Mouse (Mus musculus) kidney, postnatal 25 days (tissue): ENCODE measurements around the gene Mcmbp.
A peak's percentile ranks its signal among the peaks of the same experiment; 100 is the strongest.
"Not testable (repeated sequence)": the region's sequence is repeated elsewhere in the genome, so short reads cannot be mapped to it uniquely, and the experiment has no call there.

Experiments
- DNase-seq, 2 experiments: peaks; one replicate each; pipeline ENCODE4 v3.0.0; 2021; ENCODE audit warnings: mixed read lengths in 2 of 2

Gene Mcmbp

GRCm38 (mm10) chr7:128705735-128706134 lies 34.6 kb downstream of the Mcmbp start:
- peak; percentile 59 to 60 for DNase-seq

- not testable (repeated sequence) for DNase-seq
Measured at GRCm38 (mm10) chr7:128699959-128700358, 40.3 kb downstream of the Mcmbp start.

- no peak for DNase-seq
Measured at GRCm38 (mm10) chr7:128694848-128695247, 45.4 kb downstream of the Mcmbp start.

- DNase-seq = no peak
Measured at GRCm38 (mm10) chr7:128692163-128692562, 48.1 kb downstream of the Mcmbp start.

GRCm38 (mm10) chr7:128690796-128691195 lies 49.5 kb downstream of the Mcmbp start:
- no peak for DNase-seq

- peak; percentile 82 to 90 for DNase-seq
Measured at GRCm38 (mm10) chr7:128690070-128690469, 50.2 kb downstream of the Mcmbp start.

- no peak for DNase-seq
Measured at GRCm38 (mm10) chr7:128689347-128689746, 50.9 kb downstream of the Mcmbp start.

- DNase-seq = peak; percentile 62 to 69
Measured at GRCm38 (mm10) chr7:128687821-128688564, 52.3 kb downstream of the Mcmbp start.

GRCm38 (mm10) chr7:128678546-128678945 lies 61.7 kb downstream of the Mcmbp start:
- DNase-seq = no peak

- DNase-seq = no peak
Measured at GRCm38 (mm10) chr7:128672408-128673010, 67.8 kb downstream of the Mcmbp start.

- no peak for DNase-seq
Measured at GRCm38 (mm10) chr7:128671952-128672351, 68.3 kb downstream of the Mcmbp start.

GRCm38 (mm10) chr7:128668831-128669230 lies 71.5 kb downstream of the Mcmbp start:
- no peak for DNase-seq

- DNase-seq = no peak
Measured at GRCm38 (mm10) chr7:128667788-128668187, 72.5 kb downstream of the Mcmbp start.

GRCm38 (mm10) chr7:128664861-128665377 lies 75.4 kb downstream of the Mcmbp start:
- no peak for DNase-seq

- DNase-seq = no peak
Measured at GRCm38 (mm10) chr7:128663906-128664305, 76.4 kb downstream of the Mcmbp start.

- no peak for DNase-seq
Measured at GRCm38 (mm10) chr7:128656970-128657369, 83.3 kb downstream of the Mcmbp start.
